Mouse (Mus musculus): ENCODE results near the gene Imp3.
"Not testable (repeated sequence)": the region's sequence is repeated elsewhere in the genome, so short reads cannot be mapped to it uniquely, and the experiment has no call there.

Imp3 gene

DNA sequence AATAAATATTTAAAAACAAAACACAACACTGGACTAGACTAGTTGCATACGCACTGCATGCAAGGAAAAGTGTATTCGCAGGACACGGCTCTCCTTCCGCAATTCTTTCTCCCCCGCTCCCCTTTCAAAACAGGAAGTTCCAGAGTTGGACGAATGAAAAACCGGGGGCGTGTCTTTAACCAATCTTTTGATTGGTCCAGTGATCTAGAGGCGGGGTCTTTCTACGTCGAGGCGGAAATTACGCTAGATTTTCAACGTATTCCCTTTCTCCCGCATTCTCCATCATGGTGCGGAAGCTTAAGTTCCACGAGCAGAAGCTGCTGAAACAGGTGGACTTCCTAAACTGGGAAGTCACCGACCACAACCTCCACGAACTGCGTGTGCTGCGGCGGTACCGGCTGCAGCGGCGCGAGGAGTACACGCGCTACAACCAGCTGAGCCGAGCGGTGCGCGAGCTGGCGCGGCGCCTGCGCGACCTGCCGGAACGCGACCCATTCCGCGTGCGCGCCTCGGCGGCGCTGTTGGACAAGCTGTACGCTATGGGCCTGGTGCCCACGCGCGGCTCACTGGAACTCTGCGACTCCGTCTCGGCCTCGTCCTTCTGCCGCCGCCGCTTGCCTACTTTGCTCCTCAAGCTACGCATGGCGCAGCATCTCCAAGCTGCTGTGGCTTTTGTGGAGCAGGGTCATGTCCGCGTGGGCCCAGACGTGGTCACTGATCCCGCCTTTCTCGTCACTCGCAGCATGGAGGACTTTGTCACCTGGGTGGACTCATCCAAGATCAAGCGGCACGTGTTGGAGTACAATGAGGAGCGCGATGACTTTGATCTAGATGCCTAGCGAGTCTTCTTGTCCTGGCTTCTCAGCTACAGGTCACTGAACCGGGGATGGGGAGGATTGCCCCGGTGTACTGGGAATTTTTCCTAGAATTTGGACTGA, at the start of gene Imp3:
Gene Imp3 (plus strand): TSS at position 253 of the 938 bp plus-strand sequence.
- DNase-seq (ENCODE audit: low read depth, low spot score), result peak; percentile 95

DNA sequence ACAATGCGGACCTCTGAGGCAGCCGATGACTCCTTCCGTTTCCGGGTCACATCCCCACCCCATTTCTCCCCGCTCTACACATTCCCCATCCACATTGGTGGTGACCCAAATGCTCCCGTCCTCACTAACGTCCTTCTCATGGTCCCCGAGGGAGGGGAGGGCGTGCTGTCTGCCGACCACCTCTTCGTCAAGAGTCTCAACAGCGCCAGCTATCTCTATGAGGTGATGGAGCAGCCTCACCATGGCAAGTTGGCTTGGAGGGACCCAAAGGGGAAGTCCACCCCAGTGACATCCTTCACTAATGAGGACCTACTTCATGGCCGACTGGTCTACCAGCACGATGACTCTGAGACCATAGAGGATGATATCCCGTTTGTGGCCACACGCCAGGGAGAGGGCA, 49.7 kb upstream of the Imp3 start:
- no peak for DNase-seq (ENCODE audit: low read depth, low spot score)

DNA sequence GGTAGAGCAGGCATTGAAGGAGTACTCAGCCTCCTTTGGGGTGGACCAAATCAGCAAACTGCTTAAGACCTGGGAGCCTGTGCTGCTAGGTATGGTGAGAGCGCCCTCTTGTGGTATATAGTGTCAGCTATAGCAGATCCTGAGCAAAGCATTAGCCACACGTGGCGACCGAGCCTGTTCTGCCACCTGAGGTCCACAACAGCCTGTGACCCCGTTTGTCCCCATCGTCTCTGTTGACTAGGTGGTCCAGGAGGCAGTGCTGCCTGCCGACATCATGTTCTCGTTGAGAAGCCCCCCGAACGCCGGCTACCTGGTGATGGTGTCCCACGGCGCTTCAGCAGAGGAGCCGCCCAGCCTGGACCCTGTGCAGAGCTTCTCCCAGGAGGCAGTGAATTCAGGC, 47.5 kb upstream of the Imp3 start:
- DNase-seq (ENCODE audit: low read depth, low spot score), result peak; percentile 92

DNA sequence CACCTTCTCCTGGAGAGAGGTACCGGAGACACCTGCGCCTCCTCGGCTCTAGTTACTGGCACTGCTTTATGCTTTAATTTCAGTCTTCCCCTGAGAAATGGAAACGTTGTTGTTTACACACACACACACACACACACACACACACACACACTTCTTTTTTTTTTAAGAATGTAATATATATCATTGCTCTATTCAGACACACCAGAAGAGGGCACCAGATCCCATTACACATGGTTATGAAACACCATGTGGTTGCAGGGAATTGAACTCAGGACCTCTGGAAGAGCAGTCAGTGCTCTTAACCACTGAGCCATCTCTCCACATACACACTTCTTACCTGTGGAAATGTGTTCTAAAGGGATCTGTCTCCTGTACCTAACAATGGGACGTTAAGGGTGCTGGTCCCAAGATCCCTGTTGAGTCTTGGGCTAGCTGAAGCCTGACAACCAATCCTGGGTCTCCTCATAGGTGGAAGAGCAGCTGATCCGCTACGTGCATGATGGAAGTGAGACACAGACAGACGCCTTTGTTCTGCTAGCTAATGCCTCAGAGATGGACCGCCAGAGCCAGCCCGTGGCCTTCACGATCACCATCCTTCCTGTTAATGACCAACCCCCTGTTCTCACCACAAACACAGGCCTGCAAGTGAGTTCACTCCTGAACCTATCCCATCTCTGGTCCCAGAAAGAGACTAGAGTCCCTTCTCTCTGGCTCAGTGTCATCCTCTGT, 46.6 kb upstream of the Imp3 start:
- DNase-seq (ENCODE audit: low read depth, low spot score), result no peak

DNA sequence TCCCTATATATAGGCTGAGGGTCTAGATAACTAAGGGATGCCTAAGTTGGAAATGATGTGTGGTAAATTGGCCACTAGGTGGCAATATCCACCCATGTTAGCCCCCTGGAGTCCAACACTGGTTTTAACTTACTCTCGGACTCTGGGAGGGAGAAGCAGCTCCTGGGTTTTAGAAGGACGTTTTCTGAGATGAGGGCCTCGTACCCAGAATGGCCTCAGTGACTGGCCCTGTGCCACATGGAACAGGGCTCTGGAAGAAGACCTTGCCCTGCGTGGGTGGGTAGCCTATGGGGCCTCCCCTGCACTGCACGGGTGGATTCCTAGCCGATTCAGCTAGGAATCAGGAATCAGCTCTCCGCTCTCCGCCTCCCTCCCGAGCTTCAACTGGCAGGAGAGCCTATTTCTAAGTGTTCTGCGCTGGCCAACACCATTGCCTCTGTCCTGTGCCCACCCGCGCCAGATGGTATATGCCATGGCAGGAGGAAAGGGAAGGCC, 45.7 kb upstream of the Imp3 start:
- DNase-seq (ENCODE audit: low read depth, low spot score), result peak; percentile 89

DNA sequence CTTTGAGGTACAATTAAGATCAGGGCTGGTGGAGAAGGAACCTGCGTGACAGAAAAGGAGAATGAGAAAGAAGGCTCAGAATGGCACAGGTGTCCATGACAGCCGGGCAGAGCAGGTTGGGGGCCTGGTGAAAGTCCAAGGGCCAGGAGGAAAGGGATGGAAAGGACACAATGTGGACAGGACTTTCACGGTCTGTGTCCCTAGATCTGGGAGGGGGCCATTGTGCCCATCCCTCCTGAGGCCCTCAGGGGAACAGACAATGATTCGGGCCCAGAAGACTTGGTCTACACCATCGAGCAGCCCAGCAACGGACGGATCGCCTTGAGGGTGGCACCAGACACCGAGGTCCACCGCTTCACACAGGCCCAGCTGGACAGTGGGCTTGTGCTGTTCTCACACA, 45.2 kb upstream of the Imp3 start:
- DNase-seq (ENCODE audit: low read depth, low spot score), result no peak

DNA sequence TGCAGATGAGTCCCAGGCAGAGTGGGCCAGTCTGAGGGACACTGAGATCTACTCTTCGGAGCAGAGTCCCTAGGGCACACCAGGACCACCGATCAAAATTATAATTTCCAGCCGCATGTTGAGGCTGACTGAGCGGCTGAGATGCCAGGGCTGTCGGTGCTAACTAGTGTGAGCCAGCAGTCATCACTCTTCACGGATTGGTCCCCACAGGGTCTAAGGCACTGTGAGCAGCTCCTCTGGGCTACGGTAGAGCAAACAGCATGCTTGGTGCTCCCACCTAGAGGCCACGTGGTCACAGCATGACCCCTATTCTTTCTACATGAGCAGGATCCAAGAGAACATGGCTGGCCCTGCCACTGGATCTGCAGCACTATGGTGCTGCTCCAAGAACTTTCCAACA, 44.0 kb upstream of the Imp3 start:
- no peak for DNase-seq (ENCODE audit: low read depth, low spot score)

DNA sequence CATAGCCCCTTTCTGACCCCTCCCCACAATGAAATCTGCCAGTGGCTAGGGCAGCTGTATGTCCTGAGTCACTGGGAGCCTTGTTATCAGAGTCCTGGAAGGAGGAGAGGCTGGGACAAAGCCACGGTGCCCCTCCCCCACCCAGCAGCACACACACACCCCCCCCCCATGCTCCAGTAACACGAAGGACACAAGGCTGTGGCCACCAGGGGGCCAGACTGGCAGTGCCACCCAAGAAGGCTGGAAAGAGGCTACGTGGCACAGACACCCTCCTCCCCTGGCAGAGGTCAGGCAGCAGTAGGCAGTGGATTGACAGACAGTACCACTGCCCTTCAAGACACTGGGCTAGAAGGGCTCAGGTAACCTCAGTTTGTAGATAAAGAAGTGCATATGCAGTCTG, 43.3 kb upstream of the Imp3 start:
- DNase-seq (ENCODE audit: low read depth, low spot score), result no peak

DNA sequence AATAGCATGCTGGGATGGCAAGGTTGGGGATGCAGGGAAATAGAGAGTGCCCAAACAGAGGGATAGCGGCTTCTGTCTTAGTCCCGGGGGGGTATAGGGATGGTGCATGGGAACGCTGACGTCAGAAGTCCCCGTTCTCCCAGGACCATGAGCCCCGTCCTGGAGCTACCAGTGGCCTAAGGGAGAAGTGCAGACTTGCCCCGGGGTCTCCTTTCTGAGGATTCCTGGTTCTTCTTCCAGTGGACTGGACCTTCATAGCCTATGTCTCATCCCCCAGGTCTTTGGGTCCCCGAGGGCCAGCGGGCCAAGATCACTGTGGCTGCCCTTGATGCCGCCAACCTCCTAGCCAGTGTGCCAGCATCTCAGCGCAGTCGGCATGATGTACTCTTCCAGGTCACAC, 40.5 kb upstream of the Imp3 start:
- DNase-seq (ENCODE audit: low read depth, low spot score), result no peak

DNA sequence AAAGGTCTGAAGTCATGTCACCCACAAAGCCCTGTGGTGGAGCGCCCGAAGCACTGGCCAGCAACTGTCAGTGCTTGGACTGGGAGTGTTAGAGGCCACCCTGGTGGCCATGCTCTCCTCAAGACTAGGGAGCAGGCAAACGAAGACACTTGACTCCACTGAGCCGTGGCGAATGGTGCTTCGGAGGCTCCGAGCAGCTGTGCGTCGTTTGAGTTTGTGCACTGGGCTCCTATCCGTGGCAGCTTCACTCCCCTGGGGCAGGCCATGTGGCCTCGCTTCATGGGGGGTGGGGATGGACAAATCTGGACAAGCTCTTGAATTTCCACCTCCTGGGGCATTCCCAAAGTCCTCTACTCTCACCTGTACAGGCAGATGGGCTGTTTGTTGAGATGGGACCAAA, 37.9 kb upstream of the Imp3 start:
- no peak for DNase-seq (ENCODE audit: low read depth, low spot score)

DNA sequence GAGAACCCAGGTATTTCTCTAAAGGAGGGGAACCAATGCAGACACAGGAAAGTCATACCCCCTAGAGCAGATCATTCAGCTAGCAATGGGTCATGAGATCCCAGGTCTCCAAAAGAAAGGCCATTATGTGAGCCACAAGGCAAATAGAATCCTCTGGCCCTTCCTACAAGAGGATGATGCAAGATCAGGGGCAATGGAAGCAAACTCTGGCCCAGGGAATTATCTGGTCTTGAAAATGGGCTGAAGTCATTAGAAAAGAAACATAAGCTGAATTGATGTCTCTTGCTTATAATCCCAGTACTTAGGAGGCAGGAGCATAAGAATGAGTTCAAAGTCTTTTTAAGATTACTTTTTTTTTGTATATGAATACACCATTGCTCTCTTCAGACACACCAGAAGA, 37.2 kb upstream of the Imp3 start:
- DNase-seq (ENCODE audit: low read depth, low spot score), result no peak

DNA sequence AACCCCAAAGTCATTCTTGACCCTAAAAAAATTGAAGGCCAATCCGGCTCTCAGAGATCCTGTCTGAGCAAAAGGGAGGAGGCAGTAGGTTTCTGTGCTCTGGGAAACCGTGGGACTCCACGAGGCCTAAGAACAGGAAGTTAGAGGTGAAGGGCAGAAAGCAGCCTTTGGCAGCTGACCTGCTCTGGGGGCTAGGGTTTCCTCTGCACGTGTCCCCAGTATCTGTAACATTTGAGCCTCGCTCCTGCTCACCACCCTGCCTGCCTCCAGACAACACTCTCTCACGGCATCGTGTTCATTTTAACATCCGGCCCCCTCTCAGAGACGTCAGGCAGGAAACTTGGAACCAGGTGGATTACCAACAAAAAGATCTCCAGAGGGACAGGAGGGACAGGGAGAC, 36.7 kb upstream of the Imp3 start:
- no peak for DNase-seq (ENCODE audit: low read depth, low spot score)

DNA sequence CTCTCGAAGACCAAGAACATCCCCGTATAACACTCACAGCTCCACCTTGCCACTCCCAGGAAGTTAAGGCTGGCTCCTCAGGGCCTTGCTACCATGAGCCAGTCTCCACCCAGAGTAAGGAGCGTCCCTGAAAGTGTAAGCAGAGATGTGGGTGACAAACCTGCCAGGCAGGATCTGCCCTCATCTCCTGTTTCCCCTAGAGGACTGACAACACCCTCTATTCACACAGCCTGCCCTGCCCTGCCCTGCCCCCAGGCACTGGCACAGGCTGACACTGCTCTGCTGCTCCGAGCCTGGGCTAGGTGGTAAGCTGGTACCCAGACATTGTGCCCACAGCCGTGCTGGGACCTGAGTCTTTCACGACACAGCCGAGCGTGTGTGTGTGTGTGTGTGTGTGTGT, 36.1 kb upstream of the Imp3 start:
- no peak for DNase-seq (ENCODE audit: low read depth, low spot score)

DNA sequence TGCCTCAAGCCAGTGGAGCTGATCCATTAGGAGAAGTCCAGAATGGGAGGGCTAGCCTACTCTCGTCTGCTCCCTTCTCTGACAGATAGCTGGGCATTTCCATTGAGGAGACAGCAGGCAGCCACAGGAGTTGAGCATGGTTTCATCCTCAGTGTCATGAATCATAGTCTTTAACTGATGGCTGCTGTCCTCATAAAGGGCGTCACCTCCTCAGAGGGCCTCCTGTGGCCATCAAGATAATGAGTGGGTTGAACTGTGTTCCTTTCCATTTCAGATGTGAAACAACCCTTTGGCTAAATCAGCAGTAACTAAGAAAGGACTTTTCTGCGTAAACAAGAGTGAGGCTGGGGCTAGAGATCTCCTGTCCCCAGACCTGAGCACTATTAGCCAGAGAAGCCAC, 33.6 kb upstream of the Imp3 start:
- DNase-seq (ENCODE audit: low read depth, low spot score), result no peak

DNA sequence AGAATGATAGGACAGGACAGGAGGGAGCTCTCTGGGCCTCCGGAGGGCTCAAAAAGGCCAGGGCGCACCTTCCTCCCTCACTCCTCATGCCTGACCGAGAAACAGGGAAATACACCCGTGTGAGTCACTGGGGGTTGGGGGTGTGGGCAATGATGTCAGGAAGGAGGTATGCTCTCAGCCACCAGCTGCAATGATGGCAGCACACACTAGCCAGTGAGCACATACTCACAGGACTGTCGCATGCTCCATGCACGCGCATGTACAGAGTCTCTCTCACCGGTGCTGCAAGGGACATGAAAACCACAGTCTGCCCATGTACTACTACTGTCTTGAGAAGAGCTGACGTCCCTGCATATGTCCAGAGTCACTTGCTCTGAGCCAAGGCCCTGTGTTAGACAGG, 29.7 kb upstream of the Imp3 start:
- no peak for DNase-seq (ENCODE audit: low read depth, low spot score)

DNA sequence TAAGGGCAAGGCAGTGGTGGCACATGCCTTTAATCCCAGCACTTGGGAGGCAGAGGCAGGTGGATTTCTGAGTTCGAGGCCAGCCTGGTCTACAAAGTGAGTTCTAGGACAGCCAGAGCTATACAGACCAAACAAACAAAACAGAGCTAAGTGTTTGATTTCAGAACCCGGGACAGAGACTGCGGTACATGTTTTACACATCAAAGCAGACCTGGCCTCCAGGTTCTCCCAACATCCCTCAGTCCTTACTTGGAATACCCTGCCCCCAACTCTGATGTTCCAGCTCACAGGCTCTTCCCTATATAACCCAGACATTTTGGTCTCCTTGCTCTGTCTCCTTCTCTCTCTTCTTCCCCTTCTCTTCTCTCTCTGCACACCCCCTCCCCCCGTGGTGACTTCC, 27.3 kb upstream of the Imp3 start:
- DNase-seq (ENCODE audit: low read depth, low spot score), result not testable (repeated sequence)

DNA sequence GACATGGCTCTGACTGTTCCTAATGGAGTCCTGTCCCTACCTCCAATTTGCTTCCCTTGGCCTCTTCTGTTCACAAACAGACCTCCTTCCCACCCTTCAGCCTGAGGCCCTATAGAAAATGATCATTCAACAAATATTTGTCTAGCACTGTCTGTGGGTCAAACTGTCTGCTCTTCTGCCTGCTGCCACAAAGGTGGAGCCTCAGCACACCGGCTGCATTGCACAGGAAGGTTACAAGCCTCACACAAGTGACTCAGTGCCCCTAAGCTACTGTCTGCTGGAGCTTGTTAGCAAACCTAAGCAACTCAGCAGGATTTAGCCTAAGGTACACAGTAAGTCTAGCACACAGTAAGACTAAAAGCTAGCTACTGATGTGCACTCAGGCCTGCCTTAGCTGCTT, 26.3 kb upstream of the Imp3 start:
- no peak for DNase-seq (ENCODE audit: low read depth, low spot score)

DNA sequence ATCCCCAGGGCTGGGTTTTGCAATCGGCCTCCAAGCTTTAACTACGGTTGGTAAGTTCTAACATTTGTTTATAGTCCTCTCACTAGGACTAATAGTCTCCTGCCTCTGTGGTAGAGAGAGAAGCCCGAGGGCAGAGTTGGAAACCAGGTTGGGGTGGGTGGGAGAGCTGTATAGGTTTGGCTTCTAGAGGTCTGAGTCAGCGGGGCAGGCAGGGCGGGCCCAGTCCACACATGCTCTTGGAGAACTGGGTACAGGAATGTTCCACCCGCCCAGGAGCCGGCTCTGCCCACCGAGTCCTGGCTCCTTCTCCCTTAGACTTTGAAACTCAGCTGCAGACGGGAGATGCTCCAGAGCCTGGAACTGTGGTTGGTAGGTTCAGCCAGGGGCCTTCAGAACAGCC, 23.3 kb upstream of the Imp3 start:
- DNase-seq (ENCODE audit: low read depth, low spot score), result no peak

DNA sequence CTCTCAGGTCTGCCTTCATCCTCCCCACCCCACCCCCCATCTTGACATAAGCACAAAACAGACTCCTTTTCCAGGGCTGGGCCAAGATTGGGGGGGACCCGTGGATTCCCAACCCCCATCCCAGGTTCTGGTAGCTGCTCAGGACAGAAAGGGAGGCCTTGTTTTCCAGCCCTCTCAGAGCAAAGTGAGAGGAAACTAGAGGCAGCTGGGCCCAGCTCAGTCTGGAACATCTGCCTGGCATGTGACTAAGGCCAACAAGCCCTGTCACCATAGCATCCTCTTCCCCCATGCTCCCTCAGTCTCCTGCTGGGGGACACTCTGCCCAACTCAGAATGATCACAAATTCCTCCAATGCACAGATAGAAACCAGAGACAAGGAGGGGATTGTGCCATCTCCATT, 22.2 kb upstream of the Imp3 start:
- no peak for DNase-seq (ENCODE audit: low read depth, low spot score)

DNA sequence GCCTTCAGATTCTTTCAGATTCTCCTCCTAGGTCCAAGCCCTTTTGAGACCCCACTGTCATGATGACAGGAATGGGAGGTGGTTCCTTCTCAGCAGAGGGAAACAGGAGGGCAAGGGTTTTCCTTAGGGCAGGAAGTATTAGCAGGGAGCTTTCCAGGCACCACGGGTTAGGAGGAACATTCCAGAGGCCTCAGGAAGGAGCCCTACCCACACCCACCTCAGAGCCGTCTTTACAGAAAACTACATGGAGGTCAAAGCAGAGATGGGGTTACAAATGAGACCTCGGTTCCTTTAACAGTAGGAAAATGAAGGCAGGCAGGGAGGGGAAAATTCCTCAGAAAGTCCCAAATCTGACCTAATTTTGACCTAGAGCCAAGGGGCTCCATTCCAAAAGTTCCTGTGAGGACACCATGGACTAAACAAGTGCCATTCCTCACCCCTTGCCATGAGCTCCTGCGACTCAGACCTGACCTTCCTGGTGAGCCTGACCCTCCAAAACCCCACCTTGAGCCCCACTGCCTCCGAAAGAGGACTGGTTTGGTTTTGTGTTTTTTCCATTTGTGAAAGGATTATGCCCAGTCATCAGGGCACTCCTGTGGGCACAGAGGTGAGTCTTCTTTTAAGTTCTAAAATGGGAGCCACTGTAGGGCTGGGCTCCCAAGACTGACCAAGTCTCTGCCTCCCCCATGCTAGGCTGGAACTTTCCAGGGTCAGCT, 21.4 kb upstream of the Imp3 start:
- no peak for DNase-seq (ENCODE audit: low read depth, low spot score)

DNA sequence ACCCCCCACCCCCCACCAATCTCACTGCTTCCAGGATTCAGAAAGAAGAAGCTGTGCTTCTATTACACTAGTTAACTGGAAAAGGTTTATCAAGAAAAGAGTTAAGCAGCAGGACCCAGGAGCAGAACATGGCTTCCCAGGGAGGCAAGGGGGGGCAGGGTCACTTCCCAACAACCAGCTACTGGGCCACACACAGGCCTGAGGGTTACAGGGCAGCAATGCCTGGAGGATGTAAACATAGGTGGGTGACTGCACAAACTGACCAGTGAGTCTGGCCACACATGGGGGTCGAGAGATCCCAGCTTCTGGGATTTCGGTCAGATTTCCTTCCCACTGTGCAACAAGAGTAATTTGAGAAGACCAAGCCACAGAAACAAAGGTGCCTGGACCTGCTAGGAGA, 20.1 kb upstream of the Imp3 start:
- no peak for DNase-seq (ENCODE audit: low read depth, low spot score)

DNA sequence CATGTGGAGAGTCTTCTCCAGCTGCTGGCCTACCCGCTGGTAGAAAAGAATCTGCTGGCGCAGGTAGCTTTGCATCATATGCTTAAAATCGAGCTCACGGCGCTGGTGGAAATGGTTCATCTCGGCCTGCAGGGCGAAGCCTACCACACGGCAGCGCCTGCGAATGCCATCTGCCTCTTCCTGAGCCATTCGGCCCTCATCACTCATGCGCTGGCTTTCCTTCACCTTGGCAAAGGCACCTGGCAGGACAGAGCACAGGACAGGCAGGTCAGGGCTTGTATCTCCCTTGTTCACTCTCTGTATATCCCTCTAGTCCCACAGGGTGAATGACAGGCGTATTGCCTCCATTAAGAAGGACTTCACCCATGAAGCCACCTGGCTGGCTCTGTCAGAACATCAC, 18.8 kb upstream of the Imp3 start:
- no peak for DNase-seq (ENCODE audit: low read depth, low spot score)
